Mouse (Mus musculus): ENCODE measurements around the gene CN725425.

CN725425 gene

DNA sequence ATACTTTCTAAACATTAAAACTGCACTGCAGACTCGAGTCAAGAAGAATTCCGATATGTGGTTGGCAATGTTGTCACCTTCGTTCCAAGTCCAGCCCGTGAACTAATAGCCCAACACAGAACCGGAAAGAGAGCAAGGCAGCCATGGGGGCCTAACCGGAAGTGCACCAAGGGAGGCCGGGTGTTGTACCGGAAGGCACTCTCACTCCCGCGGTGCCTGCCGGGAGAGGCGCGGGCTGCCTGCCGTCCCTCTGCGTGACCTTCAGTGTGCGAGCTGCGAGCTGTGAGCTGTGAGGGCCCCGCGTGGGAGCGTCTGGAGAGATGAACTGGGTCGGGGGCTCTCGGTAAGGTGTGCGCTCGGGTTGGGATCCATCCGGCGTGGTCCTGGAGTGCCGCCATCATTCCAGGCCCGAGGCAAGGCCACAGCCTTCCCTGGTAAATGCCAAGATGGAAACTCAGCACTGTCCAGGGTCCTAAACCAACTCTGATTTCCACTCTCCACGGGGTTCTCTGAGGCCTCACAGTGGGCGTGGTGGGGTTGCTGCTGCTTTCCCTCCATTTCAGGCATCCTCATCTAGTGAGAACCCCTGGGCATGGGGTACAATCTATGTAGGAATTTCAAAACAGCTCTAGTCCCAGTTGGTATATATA lies at the start of gene CN725425:
Gene CN725425 (plus strand): TSS at position 239 of the 650 bp plus-strand sequence.
- DNase-seq, result no peak

DNA sequence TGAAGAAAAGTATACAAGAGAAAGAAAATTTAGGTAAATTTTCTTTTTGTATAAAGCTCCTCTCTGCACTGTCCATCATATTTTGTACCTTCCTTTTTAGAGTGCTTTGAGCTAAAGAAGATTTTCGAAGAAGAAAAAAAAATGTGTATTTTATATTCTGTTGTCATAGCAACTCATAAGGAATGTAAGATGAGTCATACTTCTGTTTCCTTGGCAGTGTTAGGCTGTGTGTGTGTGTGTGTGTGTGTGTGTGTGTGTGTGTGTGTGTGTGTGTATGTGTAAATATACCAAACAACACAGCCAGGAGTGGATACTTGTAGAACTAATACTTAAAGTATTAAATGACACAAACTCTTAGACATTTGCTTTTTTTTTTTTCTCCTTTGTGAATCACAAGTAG lies 46.7 kb upstream of the CN725425 start:
- no peak for DNase-seq

DNA sequence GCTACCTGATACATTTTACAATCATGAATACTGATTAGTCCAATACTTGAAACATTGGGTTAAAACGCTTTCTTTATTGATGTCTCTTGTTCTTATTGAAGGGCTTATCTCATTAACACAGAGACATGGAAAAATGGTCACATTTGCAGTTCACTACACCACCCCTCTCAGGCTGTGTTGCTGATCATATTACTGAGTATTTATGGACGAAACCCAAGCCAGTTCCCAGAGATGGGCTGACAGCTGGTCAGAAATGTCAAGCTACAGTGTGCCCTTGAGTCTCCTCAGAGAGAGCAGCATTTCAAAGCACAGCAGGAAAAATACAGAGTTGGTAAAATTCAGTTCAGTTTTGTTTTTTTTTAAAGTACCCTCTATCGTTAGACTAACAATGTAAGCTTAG lies 46.0 kb upstream of the CN725425 start:
- no peak for DNase-seq

DNA sequence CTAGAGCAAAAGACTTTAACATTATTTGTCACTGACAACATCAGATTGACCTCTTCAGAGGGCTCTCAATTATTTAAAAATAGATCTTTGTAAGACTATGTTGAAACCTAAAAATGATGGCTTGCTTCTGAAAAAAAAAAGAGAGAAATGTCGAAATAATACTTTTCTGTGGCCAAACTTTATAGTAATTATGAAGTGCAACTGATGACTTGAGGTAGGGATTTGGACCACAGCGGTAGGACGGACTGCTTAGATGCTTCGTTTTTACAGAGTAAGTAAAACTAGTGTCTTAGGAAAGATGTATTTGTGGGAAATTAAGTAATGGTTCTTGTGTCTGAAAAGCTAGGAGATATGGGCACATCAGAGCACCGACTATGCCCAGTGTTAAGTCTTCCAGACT lies 38.1 kb upstream of the CN725425 start:
- no peak for DNase-seq

- no peak for DNase-seq
These were observed 35.8 kb upstream of the CN725425 start for GRCm38 (mm10) chr15:91163454-91163853.

- DNase-seq, result peak in 1 of 2 experiments; percentile 11
These were observed 34.3 kb upstream of the CN725425 start for GRCm38 (mm10) chr15:91165021-91165420.

DNA sequence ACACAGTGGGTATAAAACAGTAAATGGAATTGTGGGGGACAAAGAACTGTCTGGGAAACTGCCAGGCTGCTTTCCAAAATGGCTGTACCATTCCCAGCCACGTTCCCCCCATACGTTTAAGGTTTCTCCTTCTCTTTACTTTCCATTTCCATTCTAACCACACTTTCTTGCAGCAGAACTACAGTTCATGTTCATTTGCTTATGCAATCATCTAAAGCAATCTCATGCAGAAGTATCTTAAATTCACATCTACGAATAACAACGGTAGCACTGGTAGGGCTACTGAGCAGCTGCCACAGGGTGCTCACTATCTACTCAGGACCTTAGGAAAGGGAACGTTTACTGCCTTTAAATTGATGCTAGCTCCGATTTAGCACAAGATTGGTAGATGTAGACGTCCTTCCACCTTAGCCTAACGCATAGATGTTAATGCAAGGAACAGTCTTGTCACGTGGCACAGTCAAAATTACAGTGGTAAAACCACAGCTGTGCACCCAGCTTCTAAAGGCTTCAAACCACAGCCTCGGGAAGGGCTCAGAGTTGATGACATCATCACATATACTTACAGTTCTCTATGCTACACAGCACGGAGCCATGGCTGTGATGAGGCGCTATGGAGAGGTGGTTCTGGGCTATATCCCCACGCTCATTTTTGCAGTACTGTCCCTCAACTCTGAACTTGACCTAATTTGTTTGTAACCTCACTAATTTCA lies 31.3 kb upstream of the CN725425 start:
- no peak for DNase-seq

DNA sequence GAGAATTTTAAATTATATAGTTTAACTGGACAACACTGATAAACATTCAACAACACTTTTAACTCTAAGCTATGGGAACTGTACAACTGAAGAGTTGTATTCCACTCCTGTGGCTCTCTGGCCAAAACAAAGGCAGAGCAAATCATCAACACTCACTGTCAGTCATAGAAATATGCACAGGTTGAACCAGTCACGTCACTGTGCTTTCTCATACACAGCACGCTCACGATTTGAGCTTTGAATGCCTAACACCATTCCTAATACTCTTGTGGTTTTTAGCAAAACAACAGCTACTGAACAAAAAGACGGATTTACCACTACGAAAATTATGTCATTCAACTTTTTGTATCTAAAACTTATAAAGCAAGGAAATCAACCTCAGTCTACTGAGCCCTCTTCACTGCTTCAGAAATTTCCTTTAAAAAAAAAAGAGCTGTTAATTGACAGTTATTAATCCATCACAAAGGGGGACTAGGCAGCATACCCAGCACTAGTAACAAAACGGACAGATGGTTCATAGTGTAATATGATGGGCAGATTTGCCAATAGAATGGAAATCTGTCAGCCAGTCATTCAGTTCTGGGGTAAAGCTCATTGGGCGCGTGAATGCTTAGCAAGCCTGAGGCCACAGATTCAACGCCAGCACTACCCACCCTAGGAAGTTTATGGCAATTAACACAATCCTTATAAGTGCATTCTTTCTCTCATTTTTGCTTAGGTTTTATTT lies 28.5 kb upstream of the CN725425 start:
- no peak for DNase-seq

- DNase-seq, result no peak
These were observed 28.0 kb upstream of the CN725425 start for GRCm38 (mm10) chr15:91171332-91171731.

- DNase-seq, result no peak
These were observed 27.1 kb upstream of the CN725425 start for GRCm38 (mm10) chr15:91172193-91172592.

DNA sequence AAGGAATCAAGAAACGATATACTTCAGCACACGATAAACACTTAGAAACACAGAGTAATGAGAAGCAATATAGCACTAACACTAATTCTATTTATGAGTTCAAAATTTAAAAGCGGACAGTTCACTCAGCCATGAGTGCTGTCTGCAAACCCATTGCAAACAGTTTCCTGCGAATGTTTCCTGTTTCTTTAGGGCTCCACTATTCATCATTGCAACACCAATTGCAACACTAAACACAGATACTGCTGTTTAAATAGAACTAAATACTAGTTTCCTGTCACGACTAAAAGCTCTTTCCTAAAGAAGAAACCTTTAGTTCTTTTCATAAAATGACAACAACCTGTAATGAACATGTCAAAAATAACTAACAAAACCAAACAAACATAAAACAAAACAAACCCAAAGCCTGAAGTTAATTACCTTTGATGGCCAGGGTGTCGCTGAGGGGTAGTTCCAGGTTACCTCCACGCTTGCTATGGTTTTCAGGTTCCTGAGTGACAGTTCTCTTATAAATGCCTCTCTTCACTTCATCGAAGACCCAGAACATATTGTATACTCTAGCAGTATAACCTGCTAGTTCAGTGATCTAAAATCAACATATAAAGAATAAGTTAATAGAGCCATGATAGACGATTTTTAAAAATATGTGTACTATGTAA lies 20.5 kb upstream of the CN725425 start:
- DNase-seq, result no peak

DNA sequence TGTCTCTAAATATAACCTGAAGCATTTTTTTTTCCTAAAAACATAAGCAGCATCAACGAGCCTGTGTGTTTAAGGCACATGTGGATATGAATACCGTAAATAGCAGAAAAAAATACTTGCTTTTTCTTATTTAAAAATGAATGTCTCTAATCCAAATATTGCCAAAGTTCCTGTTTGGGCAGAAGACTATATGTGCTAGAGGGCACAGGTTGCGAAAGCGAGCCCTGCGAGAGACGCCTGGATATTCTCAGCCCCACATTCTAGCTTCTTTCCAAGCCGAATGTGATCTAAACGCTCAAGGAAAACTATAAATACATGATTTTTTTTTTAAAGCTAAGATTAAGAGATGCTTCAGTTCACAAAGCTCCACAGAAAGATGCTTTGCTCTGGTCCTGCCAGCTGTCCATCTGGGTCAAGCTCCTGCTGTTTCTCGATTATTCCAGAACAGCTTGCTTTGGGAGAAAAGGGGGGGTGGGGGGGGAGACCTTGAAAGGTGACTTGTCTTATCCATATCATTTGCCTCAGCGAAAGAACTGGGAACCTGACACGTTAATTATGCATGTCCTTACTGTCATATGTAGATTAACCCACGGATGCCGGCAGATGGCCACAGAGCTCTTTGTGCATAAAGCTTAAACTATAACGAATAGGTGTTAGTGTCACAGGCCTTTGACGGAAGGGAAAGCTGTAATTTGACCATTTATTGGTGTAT lies 19.2 kb upstream of the CN725425 start:
- no peak for DNase-seq

DNA sequence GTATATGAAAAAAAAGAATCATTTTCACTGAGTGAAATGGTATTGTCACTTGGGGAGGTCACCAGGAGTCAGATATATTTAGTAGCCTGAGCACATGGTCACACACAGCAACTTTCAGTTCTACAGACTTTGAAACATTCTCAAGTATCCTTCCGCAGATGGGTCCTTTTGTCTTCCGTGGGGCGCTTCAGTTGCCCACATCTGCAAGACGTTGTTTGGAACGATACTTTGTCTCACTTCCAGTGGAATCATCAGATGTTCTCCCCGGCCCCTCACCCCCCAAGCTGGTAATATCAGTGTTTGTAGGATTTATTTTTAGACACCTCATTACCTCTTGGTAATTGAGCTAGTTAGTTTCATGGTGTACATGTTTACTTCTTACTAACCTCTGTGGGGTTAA lies 12.9 kb upstream of the CN725425 start:
- no peak for DNase-seq

DNA sequence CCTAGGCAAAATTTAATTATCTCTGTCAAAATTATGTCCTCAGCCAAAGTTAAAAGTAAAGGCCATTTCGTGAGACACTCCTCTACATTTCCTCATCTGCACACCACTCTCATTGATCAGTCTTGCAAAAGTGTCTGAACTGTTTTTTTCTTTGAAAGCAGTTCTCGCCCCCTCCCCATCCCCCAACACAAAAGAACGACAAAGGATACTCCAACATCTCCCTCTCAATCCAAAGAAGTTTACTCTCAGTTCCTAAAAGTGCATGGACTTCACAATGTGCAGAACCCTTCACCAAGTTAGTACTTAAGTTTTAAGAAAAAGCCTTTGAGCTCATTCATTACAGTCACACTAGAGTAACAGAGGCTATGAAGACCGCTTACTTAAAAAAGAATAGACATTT lies 9.3 kb upstream of the CN725425 start:
- DNase-seq, result no peak

GRCm38 (mm10) chr15:91190519-91191207 lies 8.6 kb upstream of the CN725425 start:
- DNase-seq, result no peak

- peak; percentile 72 to 84 for DNase-seq
These were observed 7.7 kb upstream of the CN725425 start, which contains the start of gene Abcd2 for GRCm38 (mm10) chr15:91191412-91192222. TSS of gene Abcd2 (minus strand) at chr15:91191799.

- DNase-seq, result no peak
These were observed 7.1 kb upstream of the CN725425 start for GRCm38 (mm10) chr15:91192223-91192598.

- no peak for DNase-seq
These were observed 1.5 kb downstream of the CN725425 start for GRCm38 (mm10) chr15:91200833-91201232.

DNA sequence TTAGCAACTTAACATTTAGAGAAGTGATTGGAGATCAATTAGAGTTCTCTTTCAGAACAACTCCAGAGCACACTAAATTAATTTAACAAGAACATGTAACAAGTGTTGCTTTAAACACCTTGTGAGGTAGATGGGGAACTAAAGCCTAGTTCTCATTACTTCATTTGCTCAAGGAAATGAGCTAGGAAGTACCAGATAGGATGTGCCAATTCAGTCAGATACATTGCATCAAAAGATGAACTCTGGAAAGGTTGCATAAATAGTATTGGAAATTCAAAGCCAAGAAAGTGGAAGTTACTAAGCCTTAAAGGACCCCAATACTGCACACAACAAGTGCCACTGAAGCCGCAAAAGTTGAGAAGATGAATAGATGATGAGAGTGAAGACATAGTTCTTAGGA lies 3.2 kb downstream of the CN725425 start:
- DNase-seq, result no peak

- no peak for DNase-seq
These were observed 4.2 kb downstream of the CN725425 start for GRCm38 (mm10) chr15:91203521-91203920.

- DNase-seq, result peak in 1 of 2 experiments; percentile 7
These were observed 7.2 kb downstream of the CN725425 start for GRCm38 (mm10) chr15:91206518-91206917.

Data from kidney, postnatal 25 days (tissue).